9 mouse cellular contexts compared by ENCODE assay signal in the genomic region with DNA sequence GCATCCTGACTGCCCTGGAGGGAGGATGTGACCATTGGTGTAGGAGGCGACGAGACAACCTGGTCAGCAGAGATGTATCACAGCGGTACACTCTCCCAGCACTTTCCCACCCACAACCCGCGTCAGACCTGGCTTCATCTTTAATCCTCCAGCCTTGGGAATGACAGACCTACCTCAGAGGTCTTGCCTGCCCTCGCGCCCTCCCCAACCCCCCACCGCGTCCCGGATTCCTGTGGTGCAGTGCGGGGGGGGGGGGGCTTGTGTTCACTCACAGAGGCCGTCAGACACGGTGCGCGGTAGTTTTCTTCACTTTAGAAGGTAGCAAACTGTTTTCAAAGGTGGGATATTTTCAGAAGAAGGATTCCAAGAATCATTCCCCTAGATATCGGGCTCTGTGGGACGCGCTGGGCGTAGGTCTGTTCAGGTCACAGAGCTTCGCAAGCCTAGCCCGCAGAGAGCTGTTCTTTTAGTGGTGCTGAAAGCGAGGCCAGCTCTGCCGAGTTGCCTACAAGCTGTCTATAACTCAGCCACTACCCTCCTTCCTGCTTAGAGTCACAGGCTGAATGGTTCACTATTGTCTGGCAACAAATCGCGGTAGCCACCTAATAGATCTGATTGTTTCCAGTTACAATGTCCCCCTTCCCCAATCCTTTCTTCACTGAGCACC.
DNase-seq lines count a peak whose midpoint lies in the region; ATAC-seq and TF ChIP-seq lines count a peak whose summit lies in the region.
"Had no signal": no experiment of that assay in that cellular context is flagged by ENCODE, and none has a peak within 500 bp of the region (broad histone marks: within the 10 kb centered on the region; RNA-seq: fewer than 3 reads in every experiment).

No protein-coding gene starts in this region.

- no peak for TF ChIP-seq POLR2A in myocyte (IDR thresholded peaks at IDR 0.05; ENCODE audit: insufficient read length, low read depth)

- H3K4me1 ChIP-seq in forebrain, embryonic 11.5 days (replicated peaks; ENCODE audit: control insufficient read depth, insufficient read depth, low read length) = peaks cover 31% of the 10 kb centered on the region
- peaks cover 16% of the 10 kb centered on the region; the same call in 1 of the 2 replicates for H3K4me1 ChIP-seq in forebrain, embryonic 14.5 days (ENCODE audit: control insufficient read depth, insufficient read depth, low read length)

- no peaks in the 10 kb centered on the region for H3K79me2 ChIP-seq in myocyte (ENCODE audit: control insufficient read depth, insufficient read depth)

- ATAC-seq in forebrain, embryonic 11.5 days (replicated peaks; ENCODE audit: low FRiP score) = no peak
- no peak for ATAC-seq in forebrain, embryonic 14.5 days
- ATAC-seq: inflammation-experienced regulatory T-cells, adult 6 months had no signal

- H3K9ac ChIP-seq in forebrain, embryonic 11.5 days (ENCODE audit: low read length) = peak overlapping the region; percentile 43
- H3K9ac ChIP-seq in forebrain, embryonic 14.5 days (ENCODE audit: low read length) = no peak overlapping the region

- peak; percentile 71 for DNase-seq in forebrain, embryonic 11.5 days (ENCODE audit: low spot score)
- DNase-seq in forebrain, embryonic 14.5 days (ENCODE audit: low spot score) = no peak
- peak; percentile 51 for DNase-seq in lung, postnatal 10 days
- no peak for DNase-seq in lung, adult 18-20 months
- DNase-seq in embryo, embryonic 10 days (ENCODE audit: low spot score) = peak; percentile 89
- no peak for DNase-seq in frontal cortex, postnatal 36 days (ENCODE audit: low spot score in 2 of 2)
- DNase-seq in spleen, adult 18-20 months = no peak

- H3K27me3 ChIP-seq in forebrain, embryonic 11.5 days (ENCODE audit: control insufficient read depth, insufficient read depth, low read length) = peaks cover 14% of the 10 kb centered on the region; the same call in 1 of the 2 replicates
- peaks cover 5% of the 10 kb centered on the region; the same call in 1 of the 2 replicates for H3K27me3 ChIP-seq in forebrain, embryonic 14.5 days (replicated peaks; ENCODE audit: control insufficient read depth, insufficient read depth, low read length)
- H3K27me3 ChIP-seq in myocyte (ENCODE audit: control insufficient read depth, insufficient read depth, insufficient read length) = peaks cover 47% of the 10 kb centered on the region

- H3K4me2 ChIP-seq in forebrain, embryonic 11.5 days (ENCODE audit: low read depth, low read length, severe bottlenecking) = peak overlapping the region; percentile 31; the same call in 1 of the 2 replicates
- no peak overlapping the region for H3K4me2 ChIP-seq in forebrain, embryonic 14.5 days (ENCODE audit: low read length)
- H3K4me2 ChIP-seq in myocyte (ENCODE audit: low read depth) = no peak overlapping the region

- H3K27ac ChIP-seq in forebrain, embryonic 11.5 days (ENCODE audit: low read depth, low read length) = no peak overlapping the region
- H3K27ac ChIP-seq in forebrain, embryonic 14.5 days (ENCODE audit: low read depth, low read length) = no peak overlapping the region

- no peak overlapping the region for H3K4me3 ChIP-seq in forebrain, embryonic 11.5 days (ENCODE audit: low read depth, low read length)
- no peak overlapping the region for H3K4me3 ChIP-seq in forebrain, embryonic 14.5 days (ENCODE audit: low read depth, low read length)
- no peak overlapping the region for H3K4me3 ChIP-seq in myocyte

- H3ac ChIP-seq in myocyte (ENCODE audit: control insufficient read depth, insufficient read length) = no peak overlapping the region

- H3K9me3 ChIP-seq in forebrain, embryonic 11.5 days (ENCODE audit: control insufficient read depth, low read length) = no peaks in the 10 kb centered on the region
- H3K9me3 ChIP-seq in forebrain, embryonic 14.5 days (replicated peaks; ENCODE audit: control insufficient read depth, low read length) = no peaks in the 10 kb centered on the region

- WGBS in forebrain, embryonic 11.5 days = 2% methylated on average over 25 of the region's 25 CpGs
- 9% methylated on average over 25 of the region's 25 CpGs for WGBS in forebrain, embryonic 14.5 days

- no peaks in the 10 kb centered on the region for H3K36me3 ChIP-seq in forebrain, embryonic 11.5 days (ENCODE audit: control insufficient read depth, insufficient read depth, low read length)
- H3K36me3 ChIP-seq in forebrain, embryonic 14.5 days (ENCODE audit: control insufficient read depth, insufficient read depth, low read length) = 0 out of 2 replicates have a peak, but pooled peaks cover 4% of the 10 kb centered on the region
- H3K36me3 ChIP-seq in myocyte (ENCODE audit: control insufficient read depth, insufficient read depth) = no peaks in the 10 kb centered on the region

TF ChIP-seq in myocyte, 11 proteins besides CTCF, POLR2A, EP300 and RAD21:
- TF ChIP-seq MYOD1 (IDR thresholded peaks at IDR 0.05; ENCODE audit: control insufficient read depth in 1 of 3, insufficient read length in 2 of 3, low read depth in 2 of 3) (no peak), REST (IDR thresholded peaks at IDR 0.05; ENCODE audit: insufficient read depth, insufficient read length) (peak; percentile 58), MAX (IDR thresholded peaks at IDR 0.05; ENCODE audit: low read depth) (no peak)

Comparison
In these comparisons a context has a peak if more than half of its experiments do, and no peak if none do; other contexts are left out.
1. DNase-seq: peak in forebrain, embryonic 11.5 days (single experiment), lung, postnatal 10 days (single experiment) and embryo, embryonic 10 days (single experiment); none in forebrain, embryonic 14.5 days (single experiment), lung, adult 18-20 months (0 of 2), frontal cortex, postnatal 36 days (0 of 2) and spleen, adult 18-20 months (0 of 2).